Mouse (Mus musculus) left cerebral cortex, postnatal 25 days (tissue): ENCODE results near the gene Tcam1. TPM values are rescaled to one million over a fixed set of nuclear protein-coding genes. Genes with fewer than 3 reads are reported as not detected.
A peak's percentile ranks its signal among the peaks of the same experiment; 100 is the strongest.

ENCODE experiments used
- DNase-seq, 2 experiments: peaks; one replicate each; pipeline ENCODE4 v3.0.0; 2022; ENCODE audit warnings: low spot score in 2 of 2, mixed read lengths in 1 of 2
- intact Hi-C: fragments of 180-260 bp; cut with DNase I; formaldehyde crosslinking; loops from one replicate; pipeline ENCODE4 v1.15.1; 2025
- total RNA-seq, 2 experiments: library from RNA; stranded (reverse); gene quantifications; 2 replicates each; pipeline ENCODE4 v1.2.3; 2021

The Tcam1 gene
- total RNA-seq, 2 experiments from 2014 or later, result 0.18 to 0.34 TPM

DNA sequence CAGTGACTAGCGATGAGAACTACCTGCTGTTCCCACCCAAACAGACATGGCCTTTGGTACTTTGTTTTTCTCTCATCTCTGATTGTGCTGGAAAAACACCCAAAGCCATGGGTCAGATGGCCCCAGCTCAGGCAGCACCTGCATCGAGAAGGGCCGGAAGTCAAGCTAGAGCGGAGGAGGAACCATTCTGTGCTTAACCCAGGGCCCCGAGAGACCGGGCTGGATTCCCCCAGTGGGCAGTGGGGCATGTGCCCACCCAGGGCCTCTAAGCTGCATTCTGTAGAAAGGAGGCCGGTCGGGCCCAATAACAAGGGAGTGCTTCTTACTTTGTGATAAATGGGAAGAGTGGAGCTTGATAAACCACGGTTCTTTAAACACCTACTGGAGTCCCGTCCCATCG lies 31.7 kb downstream of the Tcam1 start:
- DNase-seq, result no peak
- intact Hi-C loops, result no loop called here

DNA sequence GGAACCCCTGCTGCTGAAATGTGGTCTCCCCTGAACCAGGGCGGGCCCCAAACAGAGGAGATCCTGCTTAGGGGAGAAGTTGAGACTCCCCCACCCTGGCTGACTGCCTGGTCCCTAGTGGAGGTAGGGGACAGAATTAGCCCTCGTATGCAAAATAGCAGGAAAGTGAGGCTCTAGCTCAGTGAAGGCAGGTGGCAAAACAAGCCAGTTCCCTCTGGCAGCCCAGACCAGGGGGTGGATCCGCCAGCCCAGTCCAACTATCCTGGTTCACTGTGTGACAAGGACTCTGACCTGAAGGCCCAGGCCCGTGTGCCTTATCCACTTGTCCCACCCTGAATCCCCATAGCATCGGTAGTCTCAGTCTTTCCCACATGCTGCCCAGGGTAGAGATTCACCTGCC lies 33.7 kb downstream of the Tcam1 start:
- intact Hi-C loops, result no loop called here
- peak in 1 of 2 experiments; percentile 17 for DNase-seq

DNA sequence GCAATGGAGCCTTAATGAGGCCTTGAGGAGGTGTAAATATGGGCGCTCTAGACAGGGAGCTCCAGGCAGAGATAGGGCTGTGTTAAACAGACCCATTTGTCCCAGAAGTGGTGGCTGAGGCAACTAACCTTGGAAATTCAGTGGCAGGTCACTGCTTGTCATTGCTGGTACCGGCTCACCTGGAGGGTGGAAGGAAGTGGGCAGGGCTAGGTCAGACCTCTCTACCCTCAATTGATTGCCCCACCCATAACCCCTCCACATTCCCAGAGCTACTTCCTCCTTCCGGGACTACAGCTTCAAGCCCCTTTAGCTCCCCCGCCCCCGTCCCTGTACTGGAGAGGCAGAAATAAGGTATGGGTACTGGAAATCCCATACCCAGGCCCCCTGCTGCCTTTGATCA lies 37.1 kb downstream of the Tcam1 start:
- no peak for DNase-seq
- intact Hi-C loops, result no loop called here

DNA sequence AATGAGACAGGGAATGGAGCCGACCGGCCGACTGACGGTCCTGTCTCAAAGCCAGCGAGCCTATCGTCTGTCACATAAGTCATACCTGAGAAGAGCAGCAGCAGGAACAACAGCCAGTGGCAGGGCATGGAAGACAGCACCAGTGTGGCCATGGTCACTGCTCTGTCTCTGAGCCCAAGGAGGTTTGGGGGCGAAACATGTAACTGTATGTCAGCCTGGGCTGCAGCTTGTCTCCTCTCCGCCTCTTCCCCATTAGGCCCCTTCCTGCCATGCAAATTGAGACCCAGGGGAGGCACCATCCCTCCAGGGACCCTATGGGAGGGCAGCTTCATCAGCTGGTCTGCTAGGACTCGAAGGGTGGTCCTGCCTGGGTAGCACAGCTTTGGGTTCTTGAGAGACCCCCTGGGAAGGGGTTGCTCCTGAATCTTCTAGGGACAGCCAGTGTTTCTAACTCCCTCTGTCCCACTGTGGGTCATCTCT lies 37.9 kb downstream of the Tcam1 start, which contains the start of gene Cd79b:
Gene Cd79b, minus strand, starts transcription at position 430 of the 480 bp plus-strand sequence.
- intact Hi-C loops, result no loop called here
- DNase-seq, result no peak

DNA sequence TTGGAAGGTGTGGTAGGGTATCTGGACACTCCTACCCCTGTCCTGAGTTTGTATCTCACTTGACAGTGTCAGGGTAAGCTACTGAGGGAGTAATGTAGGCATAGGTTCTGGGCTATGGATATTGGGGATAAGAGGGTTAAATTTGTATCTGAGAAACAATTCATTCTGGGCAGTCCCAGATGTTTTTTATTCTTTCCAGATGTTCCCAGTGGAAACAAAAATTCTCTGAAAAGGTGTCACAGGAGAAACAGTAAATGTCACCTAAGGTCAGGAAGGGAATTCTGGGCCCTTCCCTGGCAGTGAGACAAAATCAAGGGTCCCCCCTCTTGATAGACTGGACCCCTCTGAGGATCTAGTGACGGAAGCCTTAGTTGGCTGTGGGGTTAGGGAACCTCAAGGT lies 39.9 kb downstream of the Tcam1 start:
- no peak for DNase-seq
- intact Hi-C loops, result no loop called here

DNA sequence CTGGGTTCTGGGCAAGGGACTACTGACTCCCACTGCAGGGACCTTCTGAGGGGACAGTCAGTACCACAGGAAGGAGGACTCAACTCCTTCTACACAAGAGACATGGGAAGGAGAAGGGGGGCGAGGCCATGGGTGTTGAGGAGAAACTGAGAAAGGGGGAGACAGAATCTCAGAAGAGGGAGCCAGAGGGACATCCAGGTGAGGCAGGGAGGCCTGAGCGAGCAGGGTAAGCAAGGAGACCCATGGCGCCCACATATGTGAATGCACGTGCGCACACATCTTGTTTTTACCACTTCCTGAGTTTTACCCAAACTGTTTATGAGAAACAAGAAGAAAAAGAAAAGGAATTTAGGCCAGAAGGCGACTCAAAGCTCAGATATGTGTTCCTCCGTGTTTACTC lies 41.3 kb downstream of the Tcam1 start:
- no peak for DNase-seq
- intact Hi-C loops, result no loop called here

DNA sequence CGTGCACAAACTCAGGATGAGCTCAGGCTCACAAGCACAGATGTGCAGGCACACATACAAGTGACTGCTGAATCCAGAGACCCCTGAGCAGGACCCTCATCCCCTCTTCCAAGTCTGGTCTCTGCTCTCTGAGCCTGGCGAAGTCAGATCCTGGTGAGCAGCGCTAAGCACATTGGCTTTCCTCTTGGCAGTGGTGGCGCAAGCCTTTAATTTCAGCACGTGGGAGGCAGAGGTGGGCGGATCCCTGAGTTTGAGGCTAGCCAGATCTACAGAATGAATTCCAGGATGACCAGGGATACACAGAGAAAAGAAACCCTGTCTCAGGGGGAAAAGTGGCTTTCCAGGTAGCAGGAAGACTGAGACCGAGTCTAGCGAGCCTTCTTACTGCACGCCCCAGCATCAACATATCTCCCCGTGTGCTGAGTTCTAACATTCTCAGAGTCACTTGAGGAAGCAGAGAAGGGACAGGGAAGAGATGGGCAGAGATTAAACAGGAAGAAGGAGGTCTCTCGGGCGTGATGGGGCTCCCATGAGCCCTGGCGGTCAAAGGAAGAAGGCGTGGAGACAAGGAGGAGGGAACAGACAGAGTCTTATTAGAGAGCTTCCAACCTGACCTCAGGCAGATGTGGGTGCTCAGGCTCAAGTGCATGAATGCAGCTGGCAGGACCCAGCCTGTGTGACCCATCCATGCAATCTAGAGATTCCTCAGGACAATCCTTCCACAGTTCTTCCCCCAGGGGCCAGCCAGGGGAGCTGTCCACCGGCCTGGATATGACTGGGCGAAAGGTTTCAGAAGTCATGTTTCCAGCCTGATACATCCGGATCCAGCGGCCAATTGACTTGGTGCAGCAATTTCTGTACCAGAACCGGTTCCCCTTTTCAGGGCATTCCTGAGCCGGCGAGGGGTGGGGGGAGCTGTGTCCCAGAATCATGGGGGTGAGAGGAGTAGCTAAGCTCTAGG lies 42.2 kb downstream of the Tcam1 start:
- DNase-seq, result peak; percentile 11 to 64
- intact Hi-C loops, result no loop called here

DNA sequence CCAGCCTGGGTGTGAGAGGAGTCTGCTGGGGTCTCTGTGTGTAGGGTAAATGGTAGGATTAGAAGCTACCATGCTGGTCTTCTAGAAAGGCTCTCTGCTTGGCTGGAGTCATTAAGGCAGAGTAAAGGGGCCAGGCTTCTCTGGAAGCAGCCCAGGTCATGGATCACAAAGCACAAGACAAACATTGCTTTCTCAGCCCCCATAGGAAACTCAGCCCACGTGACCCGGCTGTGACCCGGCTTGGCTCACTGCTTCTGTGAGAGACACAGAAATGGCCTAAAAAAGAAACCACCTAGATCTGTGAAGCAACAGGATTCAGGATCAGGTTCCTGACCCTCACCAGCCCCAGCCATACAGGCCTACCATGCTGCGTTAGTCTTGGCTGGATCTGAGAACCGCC lies 48.4 kb downstream of the Tcam1 start:
- DNase-seq, result no peak
- intact Hi-C loops, result no loop called here

DNA sequence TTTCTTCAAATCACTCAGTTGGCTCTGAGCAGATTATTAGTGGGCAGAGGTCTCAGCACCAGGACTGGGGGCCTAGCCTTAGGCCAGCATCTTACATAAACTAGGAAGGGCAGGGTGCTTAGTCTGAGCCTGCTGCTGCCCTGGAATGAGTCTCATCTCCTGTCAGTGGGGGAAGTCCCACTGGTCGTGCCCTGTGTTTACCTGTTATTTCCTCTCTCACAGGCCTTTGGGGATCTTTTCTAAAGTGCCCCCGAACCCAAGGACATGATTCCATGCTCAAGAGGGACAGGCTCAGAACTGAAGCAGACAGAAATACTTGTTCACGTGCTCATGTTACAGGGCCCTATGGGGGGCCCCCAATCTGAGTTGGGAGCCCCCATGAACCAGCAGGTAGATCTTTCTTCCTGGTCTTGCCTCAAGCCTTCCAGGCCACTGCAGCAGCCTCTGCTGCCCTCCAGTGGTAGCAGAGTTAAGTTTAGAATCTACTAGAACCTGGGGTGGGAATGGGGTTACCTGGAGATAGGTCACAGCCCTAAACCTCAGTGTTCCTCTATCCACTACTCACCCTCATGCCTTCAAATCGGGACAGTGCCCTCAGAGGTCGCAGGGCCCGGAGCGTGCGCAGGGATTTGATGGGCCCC lies 49.2 kb downstream of the Tcam1 start:
- peak; percentile 51 to 72 for DNase-seq

DNA sequence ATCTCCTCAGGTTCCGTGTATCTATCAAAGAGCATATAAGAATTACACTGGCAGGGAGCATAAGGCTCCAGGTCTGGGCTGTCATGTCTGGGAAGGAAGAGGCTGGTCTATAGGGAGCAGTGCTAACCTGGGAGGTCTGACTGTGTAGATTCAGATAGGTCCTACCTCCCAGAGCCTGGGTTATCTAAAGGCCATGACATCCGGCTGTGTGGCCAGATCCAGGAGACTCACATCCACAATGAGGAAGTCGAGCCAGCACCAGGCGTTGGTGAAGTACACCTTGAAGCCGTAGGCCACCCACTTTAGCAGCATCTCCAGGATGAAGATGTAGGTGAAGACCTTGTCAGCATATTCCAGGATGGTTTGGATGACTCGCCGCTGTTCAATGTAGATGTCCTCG lies 50.0 kb downstream of the Tcam1 start:
- DNase-seq, result no peak
- intact Hi-C loops, result loop anchor here (1.0 to 2.0 kb wide), 2 partner anchors 23 to 66 kb away; no protein-coding TSS in a partner anchor

More for the DNA sequence above, 49.2 kb downstream of the Tcam1 start:
- intact Hi-C loops, result loop anchor here (1.0 to 2.0 kb wide), 2 partner anchors 22 to 67 kb away; no protein-coding TSS in a partner anchor

DNA sequence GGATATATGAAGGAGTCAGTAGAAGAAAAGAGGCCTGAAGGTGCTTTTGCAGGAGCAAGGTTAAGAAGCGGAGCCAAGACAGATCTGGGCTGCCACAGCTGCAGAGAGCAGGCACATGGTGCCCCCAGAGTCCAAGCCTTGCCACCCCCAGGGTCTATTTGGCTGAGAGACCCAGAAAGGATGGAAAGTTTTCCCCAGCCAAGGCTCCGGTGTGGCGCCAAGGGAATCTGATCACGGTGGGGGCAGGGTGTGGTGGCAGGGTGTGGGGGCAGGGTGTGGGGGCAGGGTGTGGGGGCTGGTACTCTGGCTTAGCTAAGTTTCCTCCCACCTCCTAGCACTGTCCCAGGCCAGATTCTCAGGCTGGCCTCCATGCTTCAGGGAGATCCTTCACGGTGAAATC lies 52.0 kb downstream of the Tcam1 start:
- intact Hi-C loops, result loop anchor here (2.0 kb wide), 1 partner anchor 38 kb away; no protein-coding TSS in a partner anchor
- DNase-seq, result no peak

DNA sequence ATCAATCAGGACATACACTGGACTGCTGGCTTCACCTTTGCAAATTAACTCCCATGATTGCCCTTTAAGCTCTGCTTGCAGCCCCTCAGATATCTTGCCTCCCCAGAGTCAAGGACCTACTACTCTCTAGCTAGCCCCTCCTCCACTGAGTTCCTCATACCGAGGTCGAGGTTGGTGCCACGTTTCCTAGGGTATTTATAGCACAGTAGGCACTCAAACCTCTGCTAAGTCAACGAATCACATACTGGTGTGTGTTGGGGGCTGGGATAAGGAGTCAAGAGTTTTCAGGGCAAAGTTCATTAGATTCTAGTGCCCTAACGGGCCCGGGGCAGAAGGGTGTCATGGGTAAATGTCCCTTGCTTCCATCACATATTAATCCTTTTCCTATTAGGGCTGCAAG lies 52.7 kb downstream of the Tcam1 start:
- no peak for DNase-seq
- intact Hi-C loops, result loop anchor here (2.0 kb wide), 1 partner anchor 38 kb away; no protein-coding TSS in a partner anchor

DNA sequence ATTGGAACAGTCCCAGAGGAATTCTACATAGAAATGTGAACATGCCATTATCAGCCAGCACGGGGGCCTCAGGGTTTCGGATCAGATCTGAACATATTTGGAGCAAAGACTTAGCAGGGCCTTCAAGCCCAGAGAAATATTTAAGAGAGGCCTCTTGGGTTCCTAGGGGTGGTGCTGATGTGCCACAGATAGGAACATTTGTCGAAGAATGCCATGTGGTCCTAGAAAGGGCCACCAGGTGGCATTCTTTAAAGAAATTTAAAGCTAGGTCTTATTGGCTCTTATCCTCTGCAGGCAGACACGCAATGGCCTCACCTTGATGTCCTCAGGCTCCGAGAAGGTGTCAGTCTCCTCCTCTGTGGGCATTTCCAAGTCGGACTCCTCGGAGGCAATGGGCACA lies 53.2 kb downstream of the Tcam1 start:
- peak; percentile 33 to 41 for DNase-seq
- intact Hi-C loops, result loop anchor here (2.0 kb wide), 1 partner anchor 37 kb away; no protein-coding TSS in a partner anchor

DNA sequence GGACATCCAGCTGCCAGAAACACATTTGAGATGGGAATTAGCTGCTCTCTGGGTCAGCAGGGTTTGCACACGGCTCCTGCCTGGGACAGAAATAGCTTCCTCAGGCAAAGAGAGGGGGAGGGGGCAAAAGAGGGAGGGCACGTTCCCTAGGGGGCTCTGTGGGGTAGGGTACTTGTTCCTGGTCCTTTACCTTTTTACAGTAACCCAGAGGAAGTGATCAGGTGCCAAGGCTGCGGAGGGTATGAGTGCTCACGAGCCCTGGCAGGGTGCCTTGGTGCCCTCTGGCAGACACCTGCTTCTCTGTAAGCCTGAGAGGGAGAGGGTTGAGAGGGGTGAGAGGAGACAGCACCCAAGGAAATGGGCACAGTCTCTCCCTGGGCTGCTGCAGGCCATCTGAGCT lies 56.0 kb downstream of the Tcam1 start:
- intact Hi-C loops, result no loop called here

DNA sequence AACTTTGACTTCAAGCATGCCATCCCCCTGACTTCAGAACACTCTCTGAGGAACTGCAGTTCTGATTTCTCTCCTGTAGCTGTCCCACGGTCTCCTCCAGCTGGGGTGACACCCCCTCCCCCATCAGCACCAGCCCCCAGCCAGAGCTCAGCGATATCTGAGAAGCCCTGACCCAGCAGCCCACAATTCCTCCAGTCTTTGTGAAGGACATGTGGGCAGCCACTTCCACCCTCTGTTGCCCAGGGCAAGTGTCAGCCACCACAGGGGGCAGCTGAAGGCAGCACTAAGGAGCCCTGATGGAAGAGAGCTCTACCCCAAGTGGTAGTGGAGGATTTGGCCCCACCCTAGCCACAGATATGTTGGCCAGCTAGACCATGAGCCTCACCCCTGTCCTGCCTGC lies 57.6 kb downstream of the Tcam1 start:
- intact Hi-C loops, result no loop called here
- no peak for DNase-seq

More for the DNA sequence above, 56.0 kb downstream of the Tcam1 start:
- DNase-seq, result no peak

DNA sequence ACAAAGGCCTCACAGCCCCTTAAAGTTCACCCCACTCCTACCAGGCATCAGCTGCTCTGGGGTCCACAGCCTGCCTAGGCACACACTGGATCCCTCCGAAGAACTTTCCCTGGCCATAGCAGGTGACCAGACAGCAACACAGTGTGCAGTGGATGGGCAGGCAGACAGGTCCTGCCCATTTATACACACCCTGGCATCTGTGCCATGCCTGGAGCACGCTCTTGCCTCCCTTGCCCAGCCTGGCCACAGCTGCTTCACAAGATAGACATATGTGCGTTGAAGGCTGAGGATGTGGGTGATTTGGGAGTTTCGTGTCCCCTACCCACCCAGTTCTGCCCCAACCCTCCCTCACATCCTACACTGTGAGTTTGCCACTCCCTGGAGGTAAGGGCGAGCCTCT lies 61.6 kb downstream of the Tcam1 start:
- no peak for DNase-seq
- intact Hi-C loops, result no loop called here
